Mouse (Mus musculus) cerebellum, adult (tissue): ENCODE measurements around the gene Mup7.
"Not testable (repeated sequence)": the region's sequence is repeated elsewhere in the genome, so short reads cannot be mapped to it uniquely, and the experiment has no call there.

Source experiments
- ATAC-seq: cut with Nextera tagmentation; 2 replicates; pipeline ENCODE4 v1.9.2; 2017; ENCODE audit warnings: mild to moderate bottlenecking, moderate library complexity, mixed read lengths; ENCODE audit not compliant: insufficient number of reproducible peaks, low FRiP score, low TSS enrichment

Mup7 gene

GRCm38 (mm10) chr4:60070375-60070774, at the start of gene Mup7:
Gene Mup7 (minus strand): TSS chr4:60070475.
- not testable (repeated sequence) for ATAC-seq

- ATAC-seq = not testable (repeated sequence)
These were observed 9.6 kb upstream of the Mup7 start for GRCm38 (mm10) chr4:60079865-60080264.

- not testable (repeated sequence) for ATAC-seq
These were observed 40.8 kb downstream of the Mup7 start for GRCm38 (mm10) chr4:60029334-60030111.

GRCm38 (mm10) chr4:60020141-60020540, 50.1 kb downstream of the Mup7 start:
- ATAC-seq = not testable (repeated sequence)
